Mouse (Mus musculus) activated CD4-positive, CD25-positive, alpha-beta regulatory T cell (primary cell): ENCODE results near the gene Lta. TPM values are rescaled to one million over a fixed set of nuclear protein-coding genes. Genes with fewer than 3 reads are reported as not detected.

Source experiments
- polyA plus RNA-seq, 2 experiments: library from polyadenylated mRNA; unstranded; fragments of 100-300 nt; shearing (Covaris generic); gene quantifications; one replicate each; pipeline ENCODE4 v1.2.1; 2017

Lta gene
- polyA plus RNA-seq, result 100 to 1,000 TPM in 1 of 2 experiments, 10 to 100 TPM in 1; 94.1 to 110 TPM

GRCm38 (mm10) chr17:35204494-35205379 lies at the start of gene Lta:
TSS of gene Lta (minus strand) at chr17:35205351.

GRCm38 (mm10) chr17:35241305-35242014 lies 36.3 kb upstream of the Lta start, which contains the start of gene Ddx39b:
TSS of gene Ddx39b (plus strand) at chr17:35241746.

GRCm38 (mm10) chr17:35235614-35236389 lies 30.7 kb upstream of the Lta start, which contains the start of gene Nfkbil1:
TSS of gene Nfkbil1 (minus strand) at chr17:35235792.

GRCm38 (mm10) chr17:35233114-35233980 lies 28.2 kb upstream of the Lta start, which contains the start of gene Atp6v1g2:
TSS of gene Atp6v1g2 (plus strand) at chr17:35233660.

GRCm38 (mm10) chr17:35220156-35220952 lies 15.2 kb upstream of the Lta start, which contains the start of gene Gm16181:
TSS of gene Gm16181 (plus strand) at chr17:35220834.

GRCm38 (mm10) chr17:35201787-35202186 lies 3.4 kb downstream of the Lta start, which contains the start of gene Tnf:
TSS of gene Tnf (minus strand) at chr17:35202007.

GRCm38 (mm10) chr17:35193881-35194843 lies 11.0 kb downstream of the Lta start, which contains the start of gene Ltb:
TSS of gene Ltb (plus strand) at chr17:35194439.

GRCm38 (mm10) chr17:35187959-35188610 lies 17.1 kb downstream of the Lta start, which contains the start of gene Lst1:
TSS of gene Lst1 (minus strand) at chr17:35188439.

GRCm38 (mm10) chr17:35175968-35176367 lies 29.2 kb downstream of the Lta start, which contains the start of gene Aif1:
TSS of gene Aif1 (minus strand) at chr17:35176068.

GRCm38 (mm10) chr17:35164568-35165450 lies 40.3 kb downstream of the Lta start, which contains the start of gene Prrc2a:
TSS of gene Prrc2a (minus strand) at chr17:35164897.

Other genes with a start within 250 kb of the Lta start
- 10 to 100 TPM in 1 of 2 experiments, under 1 TPM in 1; 0.70 to 78.1 TPM for gene Hspa1b, start 246.1 kb downstream of the Lta start, polyA plus RNA-seq
- gene Gm20481, start 235.4 kb downstream of the Lta start, polyA plus RNA-seq, result 1 to 10 TPM in 1 of 2 experiments, not detected in 1; 2.5 TPM
- 10 to 100 TPM in 1 of 2 experiments, not detected in 1; 18.3 TPM for gene Hspa1a, start 233.2 kb downstream of the Lta start, polyA plus RNA-seq
- gene Hspa1l, start 232.6 kb downstream of the Lta start, polyA plus RNA-seq, result under 1 TPM; 0.27 to 0.50 TPM
- gene Lsm2, start 223.5 kb downstream of the Lta start, polyA plus RNA-seq, result 10 to 100 TPM; 79.0 to 93.1 TPM
- 100 to 1,000 TPM; 126 to 153 TPM for gene Vars, start 204.4 kb downstream of the Lta start, polyA plus RNA-seq
- gene Vwa7, start 188.8 kb downstream of the Lta start, polyA plus RNA-seq, result under 1 TPM in 1 of 2 experiments, not detected in 1; 0.52 TPM
- under 1 TPM; 0.36 to 0.48 TPM for gene Sapcd1, start 177.3 kb downstream of the Lta start, polyA plus RNA-seq
- 1 to 10 TPM in 1 of 2 experiments, under 1 TPM in 1; 0.87 to 2.6 TPM for gene Msh5, start 158.6 kb downstream of the Lta start, polyA plus RNA-seq
- gene Clic1, start 155.4 kb downstream of the Lta start, polyA plus RNA-seq, result 100 to 1,000 TPM; 647 to 661 TPM
- 1 to 10 TPM in 1 of 2 experiments, under 1 TPM in 1; 0.83 to 2.7 TPM for gene Ddah2, start 146.3 kb downstream of the Lta start, polyA plus RNA-seq
- not detected for gene Ly6g6c, start 140.0 kb downstream of the Lta start, polyA plus RNA-seq
- gene Mpig6b, start 139.2 kb downstream of the Lta start, polyA plus RNA-seq, result not detected
- gene Ly6g6e, start 128.4 kb downstream of the Lta start, polyA plus RNA-seq, result under 1 TPM in 1 of 2 experiments, not detected in 1; 0.15 TPM
- gene Ly6g6d, start 127.3 kb downstream of the Lta start, polyA plus RNA-seq, result not detected
- under 1 TPM in 1 of 2 experiments, not detected in 1; 0.26 TPM for gene Ly6g6f, start 119.7 kb downstream of the Lta start, polyA plus RNA-seq
- gene Abhd16a, start 116.1 kb downstream of the Lta start, polyA plus RNA-seq, result 10 to 100 TPM; 59.7 to 60.5 TPM
- under 1 TPM in 1 of 2 experiments, not detected in 1; 0.36 TPM for gene Ly6g5c, start 97.1 kb downstream of the Lta start, polyA plus RNA-seq
- 1 to 10 TPM; 3.4 to 9.5 TPM for gene Ly6g5b, start 89.9 kb downstream of the Lta start, polyA plus RNA-seq
- gene Gpank1, start 83.9 kb downstream of the Lta start, polyA plus RNA-seq, result 10 to 100 TPM; 53.8 to 59.4 TPM
- 100 to 1,000 TPM; 351 to 388 TPM for gene Csnk2b, start 83.3 kb downstream of the Lta start, polyA plus RNA-seq
- 1 to 10 TPM in 1 of 2 experiments, under 1 TPM in 1; 0.88 to 2.4 TPM for gene D17H6S53E, start 79.0 kb downstream of the Lta start, polyA plus RNA-seq
- under 1 TPM; 0.28 to 0.37 TPM for gene Apom, start 73.3 kb downstream of the Lta start, polyA plus RNA-seq
- gene Bag6, start 70.2 kb downstream of the Lta start, polyA plus RNA-seq, result 10 to 100 TPM; 61.6 to 63.2 TPM
- 10 to 100 TPM; 33.4 to 33.5 TPM for gene Prrc2a, start 40.5 kb downstream of the Lta start, polyA plus RNA-seq
- 10 to 100 TPM in 1 of 2 experiments, 1 to 10 TPM in 1; 5.5 to 18.3 TPM for gene Aif1, start 29.3 kb downstream of the Lta start, polyA plus RNA-seq
- gene Lst1, start 16.9 kb downstream of the Lta start, polyA plus RNA-seq, result 10 to 100 TPM in 1 of 2 experiments, 1 to 10 TPM in 1; 8.9 to 14.6 TPM
- 1,000 to 10,000 TPM; 1,461 to 1,672 TPM for gene Ltb, start 10.9 kb downstream of the Lta start, polyA plus RNA-seq
- gene Tnf, start 3.3 kb downstream of the Lta start, polyA plus RNA-seq, result 10 to 100 TPM; 27.9 to 30.5 TPM
- 1 to 10 TPM in 1 of 2 experiments, not detected in 1; 1.2 TPM for gene Gm16181, start 15.5 kb upstream of the Lta start, polyA plus RNA-seq
- gene Atp6v1g2, start 28.3 kb upstream of the Lta start, polyA plus RNA-seq, result 1 to 10 TPM; 4.2 to 9.7 TPM
- gene Nfkbil1, start 30.4 kb upstream of the Lta start, polyA plus RNA-seq, result 10 to 100 TPM; 20.6 to 22.5 TPM
- 100 to 1,000 TPM; 227 to 243 TPM for gene Ddx39b, start 36.4 kb upstream of the Lta start, polyA plus RNA-seq
- 1,000 to 10,000 TPM; 4,556 to 6,565 TPM for gene H2-D1, start 57.4 kb upstream of the Lta start, polyA plus RNA-seq
- under 1 TPM in 1 of 2 experiments, not detected in 1; 0.64 TPM for gene H2-Q1, start 115.1 kb upstream of the Lta start, polyA plus RNA-seq
- 10 to 100 TPM; 10.9 to 18.5 TPM for gene H2-Q2, start 136.9 kb upstream of the Lta start, polyA plus RNA-seq
- 10 to 100 TPM; 45.4 to 61.9 TPM for gene H2-Q4, start 174.3 kb upstream of the Lta start, polyA plus RNA-seq
- gene H2-Q6, start 219.5 kb upstream of the Lta start, polyA plus RNA-seq, result 100 to 1,000 TPM; 448 to 693 TPM
- 1,000 to 10,000 TPM; 1,586 to 2,503 TPM for gene H2-Q7, start 233.8 kb upstream of the Lta start, polyA plus RNA-seq